Mouse (Mus musculus) midbrain, embryonic 11.5 days (tissue): ENCODE data around the gene AI464131. TPM values are rescaled to one million over a fixed set of nuclear protein-coding genes. Genes with fewer than 3 reads are reported as not detected.

Experiments used
- ATAC-seq: fragments of 200-750 bp; cut with Nextera tagmentation; 2 replicates; pipeline ENCODE4 v1.8.0; 2017; ENCODE audit warnings: moderate TSS enrichment, moderate library complexity; ENCODE audit not compliant: low FRiP score
- DNase-seq: peaks from one replicate; pipeline ENCODE4 v3.0.0; 2015; ENCODE audit warnings: low spot score; ENCODE audit errors: missing footprints
- H3K27ac ChIP-seq: fragments of 300-500 bp; sonication (generic); 2 replicates; pipeline ENCODE4 v1.5.1; 2014; ENCODE audit warnings: low read depth, low read length
- H3K27me3 ChIP-seq: fragments of 300-500 bp; sonication (generic); 2 replicates; pipeline ENCODE4 v1.6.1; 2014; ENCODE audit warnings: mild to moderate bottlenecking, low read length, moderate library complexity, mixed read lengths; ENCODE audit not compliant: control insufficient read depth, insufficient read depth
- H3K36me3 ChIP-seq: fragments of 300-500 bp; sonication (generic); 2 replicates; pipeline ENCODE4 v1.6.1; 2014; ENCODE audit warnings: mild to moderate bottlenecking, low read length, moderate library complexity, mixed read lengths; ENCODE audit not compliant: control insufficient read depth, insufficient read depth
- H3K4me1 ChIP-seq: fragments of 300-500 bp; sonication (generic); 2 replicates; pipeline ENCODE4 v1.6.1; 2014; ENCODE audit warnings: low read length; ENCODE audit not compliant: control insufficient read depth, insufficient read depth
- H3K4me2 ChIP-seq: fragments of 300-500 bp; sonication (generic); 2 replicates; pipeline ENCODE4 v1.6.1; 2014; ENCODE audit warnings: mild to moderate bottlenecking, moderate library complexity
- H3K4me3 ChIP-seq: fragments of 300-500 bp; sonication (generic); 2 replicates; pipeline ENCODE4 v1.5.1; 2014; ENCODE audit warnings: low read depth, low read length
- H3K9ac ChIP-seq: fragments of 300-500 bp; sonication (generic); 2 replicates; pipeline ENCODE4 v1.6.1; 2014; ENCODE audit warnings: low read length
- H3K9me3 ChIP-seq: fragments of 300-500 bp; sonication (generic); 2 replicates; pipeline ENCODE4 v1.6.1; 2016; ENCODE audit warnings: low read length; ENCODE audit not compliant: control insufficient read depth
- WGBS: fragments of 180-500 bp; shearing (Covaris S2); extraction: QIAGEN DNeasy Blood & Tissue Kit; methylation state at CpG from one replicate; pipeline ENCODE4 v1.1.7; 2014; 5-methylcytosine and 5-hydroxymethylcytosine counted together
- polyA plus RNA-seq: library from polyadenylated mRNA; unstranded; fragments of >200 nt; fragmentation: Nextera tagmentation; extraction: Ambion mirVana; gene quantifications from 2 replicates; pipeline ENCODE4 v1.2.1, GENCODE M21; 2014

AI464131 gene
- 6.9 and 7.6 TPM in 2 replicates for polyA plus RNA-seq

- H3K36me3 ChIP-seq = no peaks in the 10 kb centered on the region; the same call in 1 of the 2 replicates
- H3K27ac ChIP-seq = 0 out of 2 replicates have a peak within 1 kb of the TSS, but pooled peaks have one; percentile 14
- peak within 1 kb of the TSS; percentile 72 for H3K4me2 ChIP-seq
- DNase-seq = peak; percentile 100
- peak within 1 kb of the TSS; percentile 40 for H3K4me3 ChIP-seq
- no peaks in the 10 kb centered on the region for H3K9me3 ChIP-seq
- H3K4me1 ChIP-seq = peaks cover 39% of the 10 kb centered on the region
- H3K27me3 ChIP-seq = peaks cover 41% of the 10 kb centered on the region
- ATAC-seq = peak; percentile 94
- 2% methylated on average over 18 of the region's 18 CpGs for WGBS
- H3K9ac ChIP-seq = peak within 1 kb of the TSS; percentile 65
These were observed at the start of gene AI464131 for GRCm38 (mm10) chr4:41502986-41503412. AI464131 (minus strand) TSS chr4:41503076.

GRCm38 (mm10) chr4:41552529-41552928, 49.7 kb upstream of the AI464131 start:
- Histone ChIP-seq H3K4me1 (peaks cover 8% of the 10 kb centered on the region; the same call in 1 of the 2 replicates), H3K4me2 (no peak overlapping the region), H3K27me3 (no peaks in the 10 kb centered on the region), H3K9me3 (no peaks in the 10 kb centered on the region), H3K9ac (no peak overlapping the region), H3K27ac (no peak overlapping the region), H3K36me3 (no peaks in the 10 kb centered on the region), H3K4me3 (no peak overlapping the region)
- DNase-seq = peak; percentile 97
- WGBS = 43% methylated on average over 6 of the region's 6 CpGs
- ATAC-seq = 0 out of 2 replicates have a peak, but pooled peaks have one; percentile 11

DNA sequence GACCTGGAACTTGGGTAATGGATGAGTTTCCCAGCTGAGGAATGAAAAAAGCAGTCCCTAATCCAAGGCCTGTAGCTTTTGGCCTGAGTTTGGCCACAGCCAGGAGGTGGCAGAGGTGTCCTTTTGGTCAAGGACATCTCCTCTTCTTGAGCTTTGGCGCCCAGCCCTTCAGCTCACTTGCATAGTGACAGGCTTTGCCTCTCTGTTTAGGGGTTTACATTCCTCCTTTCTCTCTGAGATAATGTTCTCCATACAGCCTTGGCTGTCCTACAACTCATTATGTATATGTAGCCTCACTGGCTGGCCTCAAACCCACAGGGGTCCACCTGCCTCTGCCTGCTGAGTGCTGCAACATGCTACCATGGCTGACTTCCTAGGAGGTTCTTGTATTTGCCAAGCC, 44.2 kb upstream of the AI464131 start:
- WGBS = 84% methylated on average over 1 of the region's 1 CpGs
- Histone ChIP-seq H3K9ac (no peak overlapping the region), H3K4me1 (0 out of 2 replicates have a peak, but pooled peaks cover 4% of the 10 kb centered on the region), H3K9me3 (no peaks in the 10 kb centered on the region), H3K27ac (no peak overlapping the region), H3K4me3 (no peak overlapping the region), H3K36me3 (no peaks in the 10 kb centered on the region), H3K27me3 (no peaks in the 10 kb centered on the region), H3K4me2 (no peak overlapping the region)
- ATAC-seq = no peak
- DNase-seq = no peak

DNA sequence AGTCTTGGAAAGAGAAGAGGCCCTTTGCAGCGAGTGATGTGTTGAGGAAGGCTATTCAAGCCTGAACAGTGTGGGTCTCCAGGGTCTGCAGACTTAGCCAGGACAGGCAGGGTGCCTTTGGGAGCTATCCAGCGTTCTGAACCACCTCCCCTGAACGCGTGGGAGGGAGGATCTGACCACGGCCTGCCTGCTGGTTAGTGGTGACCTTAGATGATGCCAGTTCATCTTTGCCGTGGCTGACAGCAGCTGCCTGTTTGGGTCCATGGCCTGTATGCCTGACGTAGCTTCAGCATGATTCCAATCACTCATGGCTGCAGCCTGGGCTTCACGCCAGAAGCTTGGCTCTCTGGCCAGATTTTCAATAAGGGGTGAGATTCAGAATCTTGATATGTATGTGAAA, 43.1 kb upstream of the AI464131 start:
- no peak for ATAC-seq
- Histone ChIP-seq H3K36me3 (no peaks in the 10 kb centered on the region), H3K9me3 (no peaks in the 10 kb centered on the region), H3K4me3 (no peak overlapping the region), H3K4me1 (0 out of 2 replicates have a peak, but pooled peaks cover 4% of the 10 kb centered on the region), H3K4me2 (no peak overlapping the region), H3K27ac (no peak overlapping the region), H3K27me3 (no peaks in the 10 kb centered on the region), H3K9ac (no peak overlapping the region)
- no peak for DNase-seq
- WGBS = 26% methylated on average over 8 of the region's 8 CpGs

DNA sequence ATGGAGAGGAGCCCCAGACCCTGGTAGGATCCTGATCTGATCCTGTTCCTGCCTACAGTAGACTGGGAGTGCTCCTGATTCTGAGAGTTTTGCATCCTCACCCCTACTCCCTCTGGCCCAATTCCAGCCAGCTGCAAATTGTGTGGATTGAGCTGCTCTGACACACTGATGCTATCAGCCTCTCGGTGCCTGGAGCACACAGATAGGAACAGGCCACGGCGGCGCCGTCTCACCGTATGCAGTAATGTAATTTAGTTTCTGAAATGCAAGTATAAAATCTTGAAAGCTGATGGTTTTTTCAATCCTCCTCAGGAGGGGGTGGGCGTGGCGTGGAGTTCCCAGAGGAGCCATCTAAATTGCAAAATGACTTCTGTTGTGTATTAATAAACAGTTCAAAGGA, 39.3 kb upstream of the AI464131 start:
- peak; percentile 58; the same call in 1 of the 2 replicates for ATAC-seq
- no peak overlapping the region for H3K4me2 ChIP-seq
- no peak overlapping the region for H3K4me3 ChIP-seq
- H3K27me3 ChIP-seq = no peaks in the 10 kb centered on the region
- no peak overlapping the region for H3K9ac ChIP-seq
- H3K4me1 ChIP-seq = 0 out of 2 replicates have a peak, but pooled peaks cover 4% of the 10 kb centered on the region
- 89% methylated on average over 8 of the region's 8 CpGs for WGBS
- DNase-seq = no peak
- H3K9me3 ChIP-seq = no peaks in the 10 kb centered on the region
- H3K27ac ChIP-seq = peak overlapping the region; percentile 35; the same call in 1 of the 2 replicates
- H3K36me3 ChIP-seq = no peaks in the 10 kb centered on the region

GRCm38 (mm10) chr4:41534866-41535265, 32.0 kb upstream of the AI464131 start:
- no peak overlapping the region for H3K4me3 ChIP-seq
- ATAC-seq = no peak
- H3K36me3 ChIP-seq = no peaks in the 10 kb centered on the region
- WGBS = 80% methylated on average over 5 of the region's 5 CpGs
- no peak overlapping the region for H3K4me2 ChIP-seq
- no peak overlapping the region for H3K27ac ChIP-seq
- H3K9ac ChIP-seq = no peak overlapping the region
- no peaks in the 10 kb centered on the region for H3K27me3 ChIP-seq
- H3K9me3 ChIP-seq = no peaks in the 10 kb centered on the region
- peaks cover 6% of the 10 kb centered on the region for H3K4me1 ChIP-seq
- no peak for DNase-seq

DNA sequence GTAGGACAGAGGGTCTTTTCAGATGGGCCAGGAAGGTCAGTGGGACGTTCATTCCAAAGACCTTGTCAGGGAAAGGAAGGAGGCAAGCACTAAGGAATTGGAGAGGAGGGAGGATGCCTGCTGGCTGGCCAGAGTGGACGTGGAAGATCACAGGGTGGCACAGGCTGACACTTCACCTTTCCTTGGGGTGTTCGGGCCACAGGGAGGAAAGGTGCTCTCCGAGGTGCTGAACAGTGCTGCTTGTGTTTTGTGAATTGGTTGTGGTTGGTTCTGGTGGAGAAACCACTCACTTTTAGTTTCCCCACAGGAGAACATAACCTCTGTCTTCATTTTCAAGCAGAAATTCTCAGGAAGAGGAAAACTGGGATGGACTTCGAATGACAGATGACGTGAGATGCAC, 29.5 kb upstream of the AI464131 start:
- Histone ChIP-seq H3K4me3 (no peak overlapping the region), H3K27ac (no peak overlapping the region), H3K36me3 (no peaks in the 10 kb centered on the region), H3K4me1 (peaks cover 24% of the 10 kb centered on the region), H3K4me2 (no peak overlapping the region), H3K27me3 (no peaks in the 10 kb centered on the region), H3K9me3 (no peaks in the 10 kb centered on the region), H3K9ac (no peak overlapping the region)
- 29% methylated on average over 6 of the region's 6 CpGs for WGBS
- DNase-seq (no peak), ATAC-seq (no peak)

GRCm38 (mm10) chr4:41527996-41528395, 25.1 kb upstream of the AI464131 start:
- peak; percentile 93 for DNase-seq
- peak; percentile 66 for ATAC-seq
- Histone ChIP-seq H3K9ac (no peak overlapping the region), H3K9me3 (no peaks in the 10 kb centered on the region), H3K4me1 (peaks cover 36% of the 10 kb centered on the region), H3K4me3 (no peak overlapping the region), H3K27ac (peak overlapping the region; percentile 72; the same call in 1 of the 2 replicates), H3K27me3 (no peaks in the 10 kb centered on the region), H3K4me2 (no peak overlapping the region), H3K36me3 (no peaks in the 10 kb centered on the region)
- 12% methylated on average over 8 of the region's 8 CpGs for WGBS

DNA sequence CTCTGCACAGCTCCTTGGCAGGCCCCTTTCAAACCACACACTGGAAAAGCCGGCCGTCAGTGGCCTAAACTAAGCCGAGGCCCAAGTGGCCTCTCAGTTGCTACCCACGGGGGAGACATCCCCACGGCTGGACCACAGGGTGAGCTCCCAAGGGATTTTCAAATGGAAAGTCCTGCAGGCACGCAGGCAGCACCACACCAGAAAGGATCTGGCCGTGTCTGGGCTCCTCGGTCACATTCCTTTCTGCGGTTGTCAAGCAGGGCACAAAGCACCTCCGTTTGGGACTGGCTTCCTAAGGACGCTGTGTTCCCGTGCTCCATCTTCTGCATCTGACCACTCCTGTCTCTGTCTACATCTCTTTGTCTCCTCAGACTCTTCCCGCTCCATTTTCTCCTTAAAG, 24.2 kb upstream of the AI464131 start:
- peaks cover 36% of the 10 kb centered on the region for H3K4me1 ChIP-seq
- DNase-seq (peak; percentile 94), ATAC-seq (peak; percentile 41)
- WGBS = 17% methylated on average over 13 of the region's 13 CpGs
- H3K4me3 ChIP-seq = no peak overlapping the region
- peak overlapping the region; percentile 72 for H3K27ac ChIP-seq
- H3K27me3 ChIP-seq = no peaks in the 10 kb centered on the region
- H3K36me3 ChIP-seq = no peaks in the 10 kb centered on the region
- H3K4me2 ChIP-seq = peak overlapping the region; percentile 23
- H3K9me3 ChIP-seq = no peaks in the 10 kb centered on the region
- peak overlapping the region; percentile 17; the same call in 1 of the 2 replicates for H3K9ac ChIP-seq
